Mouse (Mus musculus): ENCODE results near the gene Pam16.

The Pam16 gene

DNA sequence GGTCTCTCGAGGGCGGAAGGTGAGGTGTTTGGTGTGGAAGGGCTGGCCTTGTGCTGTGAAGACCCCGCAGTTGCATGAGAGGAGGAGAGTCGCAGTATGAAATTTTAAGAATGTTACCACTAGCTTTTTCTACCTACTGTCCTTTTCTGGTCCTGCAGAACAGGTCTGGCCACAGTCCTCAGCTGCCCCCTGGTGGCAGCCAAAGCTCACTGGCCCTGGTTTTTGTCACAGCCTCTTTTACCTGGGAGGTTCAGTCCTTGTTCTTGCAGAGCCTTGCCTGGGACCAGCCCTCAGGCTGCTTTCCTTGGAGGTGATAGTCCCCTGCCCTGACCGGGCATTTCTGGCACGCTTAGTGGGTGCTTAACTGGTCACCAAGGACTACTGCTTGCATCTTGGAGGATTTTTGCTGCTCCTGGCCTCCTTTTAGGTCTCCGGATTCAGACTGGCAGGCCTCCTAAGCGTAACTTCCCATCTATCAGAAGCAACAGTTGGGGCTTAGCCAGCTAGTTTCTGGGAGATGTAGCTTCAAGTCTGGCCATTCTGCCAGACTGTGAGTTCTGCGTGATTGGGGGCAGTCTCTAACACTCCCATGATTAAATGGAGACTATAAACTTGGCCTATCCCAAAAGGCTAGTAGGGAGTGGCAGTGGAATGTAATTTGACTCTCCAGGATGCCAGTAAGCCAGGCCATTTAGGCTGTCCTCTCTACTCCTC lies 16.8 kb downstream of the Pam16 start:
- peak; percentile 92 for DNase-seq

DNA sequence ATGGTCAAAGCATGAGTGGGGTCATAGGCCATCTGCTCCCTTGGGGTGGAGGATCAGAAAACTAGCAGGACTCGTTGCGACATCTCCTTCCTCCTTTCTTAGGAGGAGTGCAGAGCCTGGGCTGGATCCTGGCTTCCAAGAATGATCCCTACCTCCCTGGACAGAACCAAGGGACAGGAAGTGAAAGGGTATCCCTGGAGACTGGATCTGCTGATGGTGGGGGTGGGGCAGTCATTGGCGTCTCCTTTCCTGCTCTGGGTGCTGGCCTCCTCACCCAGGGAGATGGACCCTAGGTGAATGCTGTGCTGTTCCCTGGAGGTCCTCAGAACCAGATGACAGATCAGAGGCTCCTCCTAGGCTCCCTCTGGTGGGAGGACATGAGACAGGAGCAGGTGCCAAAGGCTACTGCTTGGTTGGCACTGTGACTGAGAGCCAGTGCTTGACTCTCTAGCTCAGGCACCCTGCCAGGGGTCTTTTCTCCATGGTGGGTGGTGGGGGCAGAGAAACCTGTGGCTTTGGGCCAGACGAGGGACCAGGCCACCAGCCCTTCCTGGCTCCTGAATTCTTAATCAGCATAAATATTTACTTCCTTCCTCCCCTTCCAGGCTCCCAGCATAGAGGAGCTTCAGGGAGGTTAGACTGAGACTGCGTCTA lies 18.2 kb downstream of the Pam16 start:
- peak; percentile 81 for DNase-seq

DNA sequence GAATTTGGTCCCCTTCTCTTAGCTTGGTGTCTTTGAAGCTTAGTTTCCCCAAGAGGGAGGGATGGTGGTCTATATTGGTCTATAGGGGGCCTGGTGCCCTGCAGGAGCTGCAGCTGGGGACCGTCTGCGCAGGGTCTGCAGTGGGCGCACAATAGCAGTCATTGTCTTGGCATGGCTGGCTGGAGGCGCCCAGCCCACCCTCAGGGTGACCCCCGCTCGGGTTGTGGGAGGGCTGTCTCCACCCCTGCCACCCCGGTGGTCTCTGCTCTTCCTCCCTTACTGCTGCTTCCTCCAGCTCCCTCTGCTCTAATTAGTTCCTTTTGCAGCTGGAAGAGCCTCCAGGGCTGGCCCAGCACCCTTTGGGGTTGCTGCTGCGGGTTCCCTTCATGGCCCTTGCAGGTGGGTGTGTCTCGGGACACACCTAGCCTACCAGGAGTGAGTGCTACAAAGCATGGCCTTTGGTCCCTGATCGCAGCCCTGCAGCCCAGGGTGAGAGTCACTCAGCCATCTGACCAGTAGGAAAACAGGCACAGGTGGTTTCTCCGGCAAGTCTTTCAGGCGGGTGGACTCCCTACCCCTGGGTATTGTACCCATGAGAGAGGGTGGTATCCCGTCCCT lies 19.2 kb downstream of the Pam16 start:
- no peak for DNase-seq

DNA sequence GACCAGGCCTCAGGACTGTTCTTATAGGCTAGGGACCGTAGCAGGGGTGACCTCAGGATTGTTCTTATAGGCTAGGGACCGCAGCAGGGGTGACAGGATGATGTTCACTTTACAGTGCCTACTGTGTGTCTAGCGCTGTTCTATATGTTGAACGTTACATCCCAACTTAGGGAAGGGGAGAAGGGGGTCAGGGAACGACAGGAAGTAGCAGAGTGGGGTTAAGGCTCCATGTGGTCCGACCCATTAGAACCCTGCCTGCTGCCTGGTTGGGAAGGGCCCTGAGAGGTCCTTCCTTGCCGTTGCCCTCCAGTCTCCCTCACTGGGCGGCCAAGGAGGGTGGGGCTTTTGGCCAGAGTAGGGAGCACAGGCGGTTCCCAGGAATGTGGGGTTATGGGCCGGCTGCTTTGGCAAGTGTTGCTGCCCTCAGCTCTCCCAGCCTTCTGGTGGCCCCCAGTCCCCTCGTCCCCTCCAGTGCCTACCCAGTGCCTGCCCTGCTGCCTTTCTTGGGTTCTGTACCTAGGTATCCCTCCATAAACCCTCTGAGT lies 20.4 kb downstream of the Pam16 start:
- peak; percentile 69 for DNase-seq

DNA sequence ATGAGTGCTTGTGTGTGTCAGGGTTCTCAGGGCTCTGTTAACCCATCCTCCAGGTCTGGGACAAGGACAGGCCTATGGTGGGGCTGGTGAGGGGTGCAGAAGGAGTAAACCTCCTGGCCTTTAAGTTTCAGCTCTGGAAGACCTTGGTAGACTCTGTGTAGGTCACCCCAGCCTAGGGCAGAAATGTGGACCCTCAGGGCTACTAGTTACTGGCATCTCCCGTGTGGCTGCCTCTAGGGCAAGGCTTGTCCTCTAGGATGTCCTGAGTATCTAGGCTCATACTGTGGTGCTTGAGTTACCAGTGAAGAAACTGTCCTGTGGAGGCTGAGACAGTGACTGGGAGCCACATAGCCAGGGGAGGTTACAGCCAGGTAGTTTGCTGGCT lies 21.3 kb downstream of the Pam16 start:
- DNase-seq: no peak

DNA sequence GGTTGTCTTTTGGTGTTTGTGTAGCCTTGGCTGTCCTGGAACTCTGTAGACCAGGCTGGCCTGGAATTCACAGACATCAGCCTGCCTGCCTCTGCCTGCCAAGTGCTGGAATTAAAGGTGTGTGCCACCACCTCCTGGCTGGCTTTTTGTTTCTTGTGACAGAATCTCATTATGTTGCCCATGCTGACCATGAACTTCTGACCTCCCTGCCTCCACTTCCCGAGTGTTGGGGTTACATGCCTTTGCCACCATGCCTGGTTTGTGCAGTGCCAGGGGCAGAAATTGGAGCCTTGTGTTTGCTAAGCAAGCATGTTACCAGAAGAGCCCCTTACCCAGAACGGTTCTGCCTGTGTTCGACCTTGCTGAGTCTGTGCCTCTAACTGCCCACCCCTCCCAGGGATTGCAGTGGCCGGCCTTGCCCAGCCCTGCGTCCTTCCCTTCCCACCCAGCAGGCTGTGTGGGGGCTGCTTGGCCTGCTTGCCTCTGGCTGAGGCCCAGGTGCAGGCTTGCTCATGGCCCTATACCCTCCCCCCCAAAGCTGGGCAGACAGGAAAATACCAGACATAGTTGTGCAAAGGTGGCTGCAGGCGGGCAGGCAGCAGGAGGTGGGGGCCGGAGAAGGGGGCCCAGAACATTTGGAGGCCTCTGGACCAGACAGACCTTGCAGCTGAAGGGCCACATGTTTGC lies 21.9 kb downstream of the Pam16 start:
- DNase-seq: peak; percentile 87

DNA sequence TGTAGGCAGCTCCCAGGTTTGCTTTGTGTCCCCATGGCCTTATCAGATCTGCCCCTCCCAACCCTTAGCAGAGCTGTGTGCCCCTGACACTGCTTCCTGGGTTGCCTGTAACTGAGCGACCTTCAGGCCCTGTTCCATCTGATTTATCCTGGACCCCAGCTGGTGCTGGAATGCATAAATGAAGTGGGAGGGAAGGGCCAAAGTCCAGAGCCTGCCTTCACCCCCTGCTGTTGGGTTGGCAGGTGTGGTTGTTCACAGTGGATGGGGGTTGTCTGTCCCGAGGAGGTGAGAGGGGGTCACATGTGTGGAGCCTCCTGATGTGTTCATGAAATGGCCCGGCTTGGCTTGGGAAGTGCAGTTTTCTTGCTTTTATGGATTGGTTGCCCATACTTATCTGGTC lies 22.6 kb downstream of the Pam16 start:
- DNase-seq: peak; percentile 85

DNA sequence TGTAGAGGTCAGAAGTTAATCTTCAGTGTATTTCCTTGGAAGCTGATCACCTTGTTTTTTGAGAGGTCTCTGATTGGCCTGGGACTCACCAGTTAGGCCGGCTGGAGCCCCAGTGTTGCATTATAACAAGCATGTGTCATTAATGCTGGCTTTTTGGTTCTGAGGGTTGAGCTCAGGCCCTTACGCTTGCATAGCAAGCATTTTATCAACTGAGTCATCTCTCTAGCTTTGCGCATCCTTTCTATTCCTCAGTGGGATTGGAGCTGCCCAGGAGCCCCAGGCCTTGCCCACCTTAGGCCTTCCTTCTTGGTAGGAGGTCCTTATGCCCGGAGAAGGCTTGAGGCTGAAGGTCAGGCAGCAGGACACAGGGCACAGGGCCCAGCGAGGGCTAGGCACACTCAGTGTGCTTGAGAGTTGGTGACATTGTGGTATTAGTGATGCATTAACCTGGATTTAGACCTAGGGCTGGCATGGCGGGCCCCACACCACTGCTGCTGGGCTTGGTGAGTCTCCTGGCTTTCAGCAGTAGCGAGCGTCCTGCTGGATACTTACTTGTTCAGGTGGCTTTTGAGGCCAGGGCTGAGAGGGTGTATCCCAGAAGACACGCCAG lies 24.0 kb downstream of the Pam16 start:
- DNase-seq: peak; percentile 69

DNA sequence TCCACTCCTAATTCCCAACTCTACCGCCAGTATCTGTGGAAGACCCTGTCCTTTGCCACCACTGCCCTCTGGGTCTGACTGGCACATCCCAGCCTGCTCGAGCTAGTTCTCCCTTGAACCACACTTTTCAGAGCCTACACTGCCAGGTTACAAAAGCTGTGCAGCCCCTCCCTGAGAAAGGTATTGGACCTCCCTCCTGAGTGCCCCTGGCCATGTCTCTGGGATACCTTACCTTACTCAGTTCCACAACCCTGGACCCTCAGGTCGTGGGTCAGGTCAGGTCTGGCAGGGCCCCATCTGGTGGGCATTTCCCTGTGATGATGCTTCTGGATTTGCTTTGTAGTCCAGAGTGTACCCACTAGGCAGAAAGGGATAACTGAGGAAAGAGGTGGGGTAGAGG lies 25.2 kb downstream of the Pam16 start:
- no peak for DNase-seq

DNA sequence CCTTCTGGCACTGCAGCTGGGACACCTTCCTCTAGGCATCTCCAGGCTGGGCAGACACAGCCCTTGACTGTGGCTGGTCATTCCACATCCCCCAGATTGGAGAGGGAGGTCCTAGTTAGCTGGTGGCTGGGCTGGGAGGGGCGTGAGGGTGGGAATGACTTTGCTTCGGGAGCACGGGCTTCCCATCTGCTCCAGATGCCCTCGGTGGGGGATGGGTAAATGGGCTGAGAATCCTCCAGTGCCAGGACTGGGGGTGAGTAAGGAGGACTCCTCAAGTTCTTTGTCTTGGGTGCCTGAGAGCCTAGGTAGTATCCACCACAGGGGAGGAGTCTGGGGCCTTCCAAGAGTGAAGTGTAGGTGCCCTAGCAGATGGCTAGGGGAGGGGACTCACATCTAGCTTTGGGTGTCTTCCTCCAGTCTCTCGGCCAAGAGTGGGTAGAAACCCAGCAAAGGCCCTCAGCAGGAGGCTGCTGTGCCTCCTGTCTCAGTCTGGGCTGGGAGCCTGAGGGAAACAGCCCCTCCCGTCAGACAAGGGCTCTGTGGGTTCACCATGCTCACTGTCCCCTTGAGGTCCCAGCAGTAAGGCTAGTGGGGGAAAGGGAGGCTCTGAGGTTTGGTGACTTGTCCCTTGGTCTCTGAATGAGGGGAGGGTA lies 25.8 kb downstream of the Pam16 start:
- peak; percentile 54 for DNase-seq

DNA sequence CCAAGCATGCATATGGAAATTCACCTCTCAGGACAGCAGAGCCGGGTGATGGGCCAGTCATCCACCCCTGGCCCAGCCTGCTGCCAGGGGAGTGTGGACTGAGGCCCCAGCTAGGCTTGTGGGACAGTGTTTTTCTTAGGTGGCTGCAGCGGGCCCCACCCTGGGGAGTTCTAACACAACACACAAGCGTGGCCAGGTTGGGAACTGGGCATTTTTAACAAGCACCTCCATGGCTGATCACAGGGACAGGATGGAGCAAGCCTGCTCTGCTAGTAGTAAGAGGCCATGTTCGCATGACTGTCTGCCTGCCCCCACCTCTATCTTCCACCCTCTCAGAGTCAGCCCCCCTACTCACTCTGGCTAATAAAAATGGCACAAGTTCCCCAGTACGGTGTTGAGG lies 26.7 kb downstream of the Pam16 start:
- no peak for DNase-seq

DNA sequence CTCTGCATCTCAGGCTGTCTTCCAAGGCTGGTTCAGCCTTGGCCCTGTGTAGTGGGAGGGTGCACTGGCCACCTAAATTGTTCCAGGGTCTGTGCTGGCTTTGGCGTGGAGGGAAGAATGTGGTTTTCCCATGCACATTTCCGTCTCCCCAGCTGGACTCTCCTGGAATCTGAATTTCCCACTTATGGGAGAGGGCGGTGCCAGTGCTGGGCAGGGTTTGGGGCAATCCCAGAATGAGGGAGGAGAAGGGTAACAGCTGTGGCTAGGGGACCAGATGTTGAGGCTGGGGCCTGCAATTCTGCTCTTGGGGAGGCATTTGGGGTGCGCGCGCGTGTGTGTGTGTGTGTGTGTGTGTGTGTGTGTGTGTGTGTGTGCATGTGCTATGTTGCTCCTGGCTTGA lies 27.5 kb downstream of the Pam16 start:
- DNase-seq: no peak

DNA sequence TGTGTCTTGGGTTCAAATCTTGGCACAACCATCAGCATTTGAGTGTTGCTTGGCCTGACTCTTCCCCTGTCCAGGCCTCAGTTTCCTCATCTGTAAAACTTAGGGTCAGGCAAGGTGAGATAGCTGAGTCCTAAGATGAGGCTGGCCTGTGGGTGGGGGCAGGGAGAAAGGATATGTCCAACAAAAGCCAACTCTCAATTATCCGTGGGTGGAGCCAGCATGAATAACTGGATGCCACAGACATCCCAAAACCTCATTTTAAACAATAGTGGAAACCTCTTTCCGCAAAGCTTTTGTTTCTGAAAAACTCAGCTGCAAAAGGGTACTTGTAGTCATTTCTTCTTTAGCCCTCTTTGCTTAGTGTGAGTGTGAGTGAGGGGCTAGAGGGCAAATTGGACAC lies 28.0 kb downstream of the Pam16 start:
- DNase-seq: no peak

DNA sequence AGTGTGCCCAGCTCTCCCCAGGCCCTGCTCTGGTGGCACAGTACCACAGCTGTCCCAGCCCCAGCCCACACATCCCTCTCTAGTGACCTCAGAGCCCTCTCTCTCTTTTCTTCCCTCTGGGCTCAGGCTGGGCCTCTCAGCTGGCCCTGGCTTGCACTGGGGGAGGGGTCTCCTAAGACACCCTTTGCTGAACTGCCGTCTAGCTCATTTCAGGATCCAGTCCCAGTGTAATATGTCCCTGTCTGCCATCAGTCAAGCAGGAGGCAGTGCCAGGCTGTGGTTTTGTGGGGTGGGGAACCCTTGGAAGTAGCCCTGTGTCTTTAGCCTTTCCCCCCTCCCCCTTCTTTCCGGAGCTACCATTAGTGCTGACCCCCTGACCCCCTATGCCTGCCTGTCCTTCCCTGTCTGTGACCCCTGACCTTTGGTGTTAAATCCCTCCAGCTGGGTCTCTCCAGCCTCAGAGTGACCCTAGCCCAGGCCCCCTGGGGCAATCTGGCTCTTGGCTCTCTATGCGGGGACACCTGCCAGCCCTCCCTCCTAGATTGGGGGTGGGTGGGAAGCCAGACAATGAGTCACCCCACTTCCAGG lies 28.6 kb downstream of the Pam16 start:
- DNase-seq: no peak

DNA sequence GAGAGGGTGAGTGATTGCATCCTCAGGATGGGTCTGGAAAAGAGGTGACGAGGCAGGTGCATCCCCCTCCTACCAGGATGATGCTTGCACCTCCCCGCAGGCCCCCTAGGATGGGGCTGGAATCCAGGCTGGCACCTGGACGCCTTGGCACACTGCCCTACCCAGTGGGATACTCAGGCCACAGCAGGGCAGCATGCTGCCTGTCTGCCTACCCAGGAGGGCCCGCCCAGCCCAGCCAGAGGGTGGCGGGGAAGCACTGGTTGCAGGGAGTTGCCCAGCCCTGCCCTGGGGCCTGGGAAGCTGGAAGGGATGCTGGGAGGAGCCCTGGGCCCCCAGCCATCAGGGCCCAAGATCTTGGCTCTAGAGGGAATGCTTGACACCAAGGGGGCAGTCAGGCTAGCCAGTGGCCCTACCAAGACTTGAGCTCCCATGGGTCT lies 29.2 kb downstream of the Pam16 start:
- peak; percentile 89 for DNase-seq

DNA sequence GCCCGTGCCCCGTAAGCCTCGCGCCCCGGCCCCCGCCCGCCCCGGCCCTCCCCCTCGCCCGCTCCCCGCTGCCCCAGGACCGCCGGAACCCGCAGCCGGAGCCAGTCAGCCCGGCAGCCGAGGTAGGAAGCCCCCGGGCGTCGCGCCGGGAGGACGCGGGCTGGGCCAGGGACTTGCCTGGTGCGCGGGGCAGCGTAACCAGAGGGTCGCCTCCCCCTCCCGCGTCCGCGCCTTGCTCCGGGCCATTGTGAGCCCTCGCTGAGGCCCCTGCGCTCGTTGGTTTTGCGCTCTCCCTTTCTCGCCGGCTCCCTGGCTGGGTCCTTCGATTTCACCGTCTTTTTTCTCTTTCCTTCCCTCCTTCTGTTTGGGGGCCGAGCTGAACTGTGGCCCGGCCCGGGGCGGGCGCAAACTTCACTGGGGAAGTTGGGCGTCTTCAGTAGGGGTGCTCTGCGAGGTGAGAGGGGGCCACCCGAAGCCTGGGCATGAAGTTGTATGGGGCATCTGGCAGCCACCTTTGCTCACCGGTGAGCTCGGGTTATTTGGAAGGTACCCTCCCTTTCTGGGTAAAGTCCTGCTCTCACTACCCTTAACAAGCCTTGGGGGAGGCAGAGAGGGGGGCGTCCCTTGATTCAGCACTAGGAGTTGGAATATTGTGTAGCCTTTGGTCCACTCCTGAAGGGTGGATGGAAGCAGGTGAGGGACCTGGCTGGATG lies 29.8 kb downstream of the Pam16 start:
- DNase-seq: no peak

DNA sequence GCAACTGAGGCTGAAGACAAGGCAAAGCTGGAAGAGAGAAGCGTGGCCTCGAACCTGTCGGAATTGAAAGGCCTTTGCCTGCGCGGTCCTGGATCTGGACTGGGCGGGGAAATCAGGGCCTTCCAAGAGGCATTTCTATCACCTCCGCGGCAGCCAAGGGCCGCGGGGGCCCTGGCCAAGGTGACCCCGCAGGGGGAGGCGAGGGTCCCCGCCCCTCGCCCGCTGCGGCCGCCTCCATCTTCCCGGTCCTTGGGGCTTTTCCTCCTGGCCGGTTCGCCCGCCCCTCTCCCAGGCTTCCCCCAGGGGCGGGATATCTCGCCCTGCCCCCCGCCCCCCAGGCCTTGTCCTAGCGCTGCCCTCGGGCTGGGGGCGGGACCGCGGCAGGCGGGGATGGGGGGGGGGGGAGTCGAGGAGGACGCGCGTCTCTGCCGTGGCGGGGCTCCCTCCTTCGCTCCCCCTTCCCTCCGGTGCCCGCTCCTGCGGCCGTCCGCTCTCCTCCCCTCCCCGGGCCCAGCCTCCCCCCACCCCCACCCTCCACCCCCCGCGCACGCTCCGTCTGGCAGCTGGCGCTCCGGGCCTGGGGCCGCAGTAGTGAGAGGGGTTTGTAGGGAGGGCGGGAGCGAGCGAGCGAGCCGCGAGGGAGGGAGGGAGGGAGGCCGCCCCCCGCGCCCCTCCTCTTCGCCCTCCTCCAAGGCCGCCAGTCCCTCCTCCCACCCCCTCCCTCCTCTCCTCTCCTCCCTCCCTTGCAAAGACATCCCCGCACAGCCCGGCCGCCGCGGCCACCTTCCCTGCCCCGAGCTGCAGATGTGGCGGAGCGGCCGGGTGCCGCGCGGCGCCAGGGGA lies 30.6 kb downstream of the Pam16 start, which contains the start of gene Glis2:
Gene Glis2, plus strand, starts transcription at position 743 of the 843 bp plus-strand sequence.
- peak; percentile 89 for DNase-seq

DNA sequence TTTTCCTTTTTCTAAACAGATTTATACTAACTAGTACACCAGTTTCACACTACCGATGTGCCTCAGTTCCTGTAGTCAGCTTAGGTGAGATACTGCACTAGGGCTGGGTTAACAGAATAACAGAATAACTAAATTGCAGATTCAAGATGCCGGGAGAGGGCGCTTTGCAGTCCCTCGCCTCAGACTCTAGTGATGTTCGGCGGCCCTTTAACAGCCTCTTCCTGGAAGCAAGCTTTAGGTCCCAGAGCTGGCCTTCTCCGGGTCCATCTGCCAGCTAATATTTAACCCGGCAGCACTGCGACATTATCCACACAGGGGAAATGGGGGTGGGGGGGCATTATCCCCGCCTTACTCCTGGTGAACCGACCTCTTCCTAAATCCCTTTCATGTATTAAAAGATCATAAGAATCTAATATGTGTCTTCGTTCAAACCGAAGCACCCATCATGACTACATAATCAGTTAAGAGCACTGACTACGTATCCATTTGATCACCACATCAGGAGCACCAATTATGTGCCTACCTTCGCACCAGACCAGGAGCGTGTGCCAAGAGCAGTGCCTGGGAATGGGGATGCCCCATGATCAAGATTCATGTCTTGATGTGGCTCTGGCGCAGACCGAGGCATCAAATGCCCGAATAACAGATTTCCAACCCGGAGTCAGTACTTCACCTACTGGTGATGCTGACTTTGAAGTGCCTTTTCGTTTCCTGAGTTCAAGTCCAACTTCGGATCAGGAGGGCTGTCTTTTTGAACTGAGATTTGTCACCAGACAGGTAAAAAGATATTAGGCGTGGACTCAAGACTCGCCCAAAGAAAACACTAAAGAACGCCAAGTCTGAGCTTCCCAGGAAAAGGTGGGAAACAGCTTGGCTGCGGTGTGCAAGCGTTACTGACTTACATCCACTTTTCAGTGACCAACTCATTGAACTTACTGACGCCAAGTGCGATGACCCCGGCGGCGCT lies 31.6 kb downstream of the Pam16 start:
- peak; percentile 88 for DNase-seq

DNA sequence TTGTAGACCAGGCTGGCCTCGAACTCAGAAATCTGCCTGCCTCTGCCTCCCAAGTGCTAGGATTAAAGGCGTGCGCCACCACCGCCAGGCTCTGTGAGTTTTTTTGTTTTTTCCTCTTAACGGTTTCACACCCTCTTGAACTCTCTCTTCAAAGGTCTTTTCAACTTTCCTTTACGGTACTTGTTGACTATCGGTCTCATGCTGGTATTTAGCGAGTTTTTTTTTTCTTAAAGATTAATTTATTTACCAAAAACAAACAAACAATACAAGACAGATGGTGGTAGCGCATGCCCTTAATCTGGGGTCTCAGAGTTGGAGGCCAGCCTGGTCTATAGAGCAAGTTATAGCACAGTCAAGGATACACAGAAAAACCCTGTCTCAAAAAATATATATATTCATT lies 34.6 kb downstream of the Pam16 start:
- no peak for DNase-seq
